Mouse (Mus musculus) liver, embryonic 16.5 days (tissue): Measurements from ENCODE around the gene Klhl26. TPM values are rescaled to one million over a fixed set of nuclear protein-coding genes. Genes with fewer than 3 reads are reported as not detected.

ENCODE experiments used
- ATAC-seq: fragments of 200-750 bp; cut with Nextera tagmentation; 2 replicates; pipeline ENCODE4 v1.8.0; 2017; ENCODE audit warnings: low read depth, mild to moderate bottlenecking, moderate number of reproducible peaks, moderate library complexity
- H3K27ac ChIP-seq: fragments of 300-500 bp; sonication (generic); 2 replicates; pipeline ENCODE4 v1.5.1; 2014; ENCODE audit warnings: mild to moderate bottlenecking, low read length
- H3K27me3 ChIP-seq: fragments of 300-500 bp; sonication (generic); 2 replicates; pipeline ENCODE4 v1.6.1; 2014; ENCODE audit warnings: low read depth, low read length, mixed read lengths; ENCODE audit not compliant: control insufficient read depth, insufficient read depth
- H3K36me3 ChIP-seq: fragments of 300-500 bp; sonication (generic); 2 replicates; pipeline ENCODE4 v1.6.1; 2014; ENCODE audit warnings: mild to moderate bottlenecking; ENCODE audit not compliant: control insufficient read depth, insufficient read depth
- H3K4me1 ChIP-seq: fragments of 300-500 bp; sonication (generic); 2 replicates; pipeline ENCODE4 v1.6.1; 2014; ENCODE audit warnings: low read depth, low read length, mixed read lengths; ENCODE audit not compliant: control insufficient read depth
- H3K4me2 ChIP-seq: fragments of 300-500 bp; sonication (generic); 2 replicates; pipeline ENCODE4 v1.6.1; 2014; ENCODE audit warnings: low read depth, low read length, mixed read lengths
- H3K4me3 ChIP-seq: fragments of 300-500 bp; sonication (generic); 2 replicates; pipeline ENCODE4 v1.5.1; 2014; ENCODE audit warnings: low read depth, mild to moderate bottlenecking, low read length
- H3K9ac ChIP-seq: fragments of 300-500 bp; sonication (generic); 2 replicates; pipeline ENCODE4 v1.6.1; 2014; ENCODE audit warnings: low read depth, low read length
- H3K9me3 ChIP-seq: fragments of 300-500 bp; sonication (generic); replicated peaks from 2 replicates; pipeline ENCODE4 v1.6.1; 2016; ENCODE audit warnings: low read length; ENCODE audit not compliant: control insufficient read depth
- WGBS: fragments of 180-500 bp; shearing (Covaris S2); extraction: QIAGEN DNeasy Blood & Tissue Kit; methylation state at CpG from one replicate; pipeline ENCODE4 v1.1.7; 2014; ENCODE audit not compliant: insufficient replicate concordance; 5-methylcytosine and 5-hydroxymethylcytosine counted together
- polyA plus RNA-seq: library from polyadenylated mRNA; unstranded; fragments of >200 nt; fragmentation: Nextera tagmentation; extraction: Ambion mirVana; gene quantifications from 2 replicates; pipeline ENCODE4 v1.2.1, GENCODE M21; 2015

The Klhl26 gene
- polyA plus RNA-seq, 1 experiment from 2014 or later, result 7.1 TPM

GRCm38 (mm10) chr8:70447639-70448420 lies 28.9 kb downstream of the Klhl26 start:
- no peaks in the 10 kb centered on the region for H3K9me3 ChIP-seq
- peaks cover 7% of the 10 kb centered on the region for H3K4me1 ChIP-seq
- H3K4me3 ChIP-seq, result no peak overlapping the region
- no peak overlapping the region for H3K27ac ChIP-seq
- no peak for ATAC-seq
- H3K27me3 ChIP-seq, result no peaks in the 10 kb centered on the region; the same call in 1 of the 2 replicates
- peaks cover 5% of the 10 kb centered on the region for H3K36me3 ChIP-seq
- H3K4me2 ChIP-seq, result no peak overlapping the region
- H3K9ac ChIP-seq, result no peak overlapping the region
- 66% methylated on average over 19 of the region's 19 CpGs for WGBS

DNA sequence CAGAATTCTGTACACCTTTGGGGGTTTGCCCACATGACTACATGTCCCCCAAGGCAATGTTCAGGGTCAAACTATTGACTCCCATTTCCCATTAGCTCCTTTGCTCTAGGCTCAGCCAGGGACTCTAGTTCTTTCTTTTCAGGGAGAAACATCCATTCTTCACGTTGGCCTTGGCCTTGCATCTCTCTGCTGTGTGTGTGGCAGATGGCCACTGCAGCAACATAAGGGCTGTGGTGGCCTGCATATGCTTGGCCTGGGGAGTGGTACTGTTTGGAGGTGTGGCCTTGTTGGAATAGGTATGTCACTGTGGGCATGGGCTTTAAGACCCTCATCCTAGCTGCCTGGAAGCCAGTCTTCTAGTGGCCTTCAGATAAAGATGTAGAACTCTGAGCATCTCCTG lies 30.8 kb downstream of the Klhl26 start:
- H3K36me3 ChIP-seq, result no peaks in the 10 kb centered on the region
- H3K27me3 ChIP-seq, result no peaks in the 10 kb centered on the region; the same call in 1 of the 2 replicates
- H3K9me3 ChIP-seq, result no peaks in the 10 kb centered on the region
- H3K27ac ChIP-seq, result no peak overlapping the region
- H3K4me3 ChIP-seq, result no peak overlapping the region
- ATAC-seq, result no peak
- H3K9ac ChIP-seq, result no peak overlapping the region
- H3K4me2 ChIP-seq, result no peak overlapping the region
- H3K4me1 ChIP-seq, result peaks cover 7% of the 10 kb centered on the region
- 42% methylated on average over 1 of the region's 1 CpGs for WGBS

GRCm38 (mm10) chr8:70443326-70443725 lies 33.4 kb downstream of the Klhl26 start:
- H3K4me1 ChIP-seq, result peaks cover 22% of the 10 kb centered on the region
- no peaks in the 10 kb centered on the region; the same call in 1 of the 2 replicates for H3K27me3 ChIP-seq
- H3K9me3 ChIP-seq, result no peaks in the 10 kb centered on the region
- peak; percentile 28; the same call in 1 of the 2 replicates for ATAC-seq
- 53% methylated on average over 4 of the region's 4 CpGs for WGBS
- no peaks in the 10 kb centered on the region for H3K36me3 ChIP-seq
- H3K27ac ChIP-seq, result peak overlapping the region; percentile 70
- no peak overlapping the region for H3K4me3 ChIP-seq
- H3K9ac ChIP-seq, result no peak overlapping the region
- H3K4me2 ChIP-seq, result peak overlapping the region; percentile 22; the same call in 1 of the 2 replicates

DNA sequence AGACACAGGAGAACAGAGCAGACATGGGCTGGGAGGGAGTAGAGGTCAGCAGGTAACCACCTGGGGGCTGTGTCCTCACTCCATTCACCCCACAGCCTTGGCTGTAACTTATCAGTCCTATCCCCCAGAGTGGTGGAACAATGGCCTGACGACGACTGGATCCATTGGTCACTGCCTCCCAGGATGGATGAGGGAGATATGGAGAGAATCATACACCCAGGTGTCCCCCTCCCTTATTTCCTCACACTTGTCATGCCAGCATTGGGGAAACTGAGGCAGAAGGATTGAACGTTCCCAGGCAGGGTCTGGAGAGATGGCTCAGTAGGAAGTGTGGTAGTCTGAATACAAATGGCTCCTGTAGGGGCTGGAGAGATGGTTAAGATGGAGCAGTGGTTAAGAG lies 35.2 kb downstream of the Klhl26 start:
- H3K27me3 ChIP-seq, result no peaks in the 10 kb centered on the region; the same call in 1 of the 2 replicates
- peaks cover 23% of the 10 kb centered on the region for H3K4me1 ChIP-seq
- 52% methylated on average over 3 of the region's 3 CpGs for WGBS
- no peak for ATAC-seq
- no peak overlapping the region for H3K27ac ChIP-seq
- H3K9ac ChIP-seq, result no peak overlapping the region
- H3K36me3 ChIP-seq, result no peaks in the 10 kb centered on the region
- H3K4me3 ChIP-seq, result no peak overlapping the region
- no peaks in the 10 kb centered on the region for H3K9me3 ChIP-seq
- no peak overlapping the region for H3K4me2 ChIP-seq

DNA sequence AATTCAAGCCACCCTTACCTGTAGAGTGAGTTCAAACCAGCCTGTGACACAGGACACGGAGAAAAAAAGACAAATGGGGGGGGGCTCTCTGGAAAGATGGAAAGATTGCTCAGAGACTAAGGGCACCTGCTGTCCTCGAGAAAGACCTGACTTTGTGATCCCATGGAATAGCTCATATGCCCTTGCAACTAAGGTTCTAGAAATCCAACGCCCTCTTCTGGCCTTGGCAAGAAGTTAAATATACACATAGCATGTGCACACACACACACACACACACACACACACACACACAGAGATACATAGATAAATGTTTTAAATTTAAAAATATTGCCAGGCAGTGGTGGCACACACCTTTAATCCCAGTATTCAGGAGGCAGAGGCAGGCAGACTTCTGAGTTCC lies 36.5 kb downstream of the Klhl26 start:
- Histone ChIP-seq H3K27me3 (no peaks in the 10 kb centered on the region; the same call in 1 of the 2 replicates), H3K4me3 (no peak overlapping the region; the same call in 1 of the 2 replicates), H3K27ac (no peak overlapping the region), H3K4me1 (peaks cover 23% of the 10 kb centered on the region), H3K4me2 (peak overlapping the region; percentile 97; the same call in 1 of the 2 replicates), H3K9ac (no peak overlapping the region; the same call in 1 of the 2 replicates), H3K9me3 (no peaks in the 10 kb centered on the region), H3K36me3 (no peaks in the 10 kb centered on the region)
- WGBS, result 45% methylated on average over 3 of the region's 3 CpGs
- ATAC-seq, result no peak

DNA sequence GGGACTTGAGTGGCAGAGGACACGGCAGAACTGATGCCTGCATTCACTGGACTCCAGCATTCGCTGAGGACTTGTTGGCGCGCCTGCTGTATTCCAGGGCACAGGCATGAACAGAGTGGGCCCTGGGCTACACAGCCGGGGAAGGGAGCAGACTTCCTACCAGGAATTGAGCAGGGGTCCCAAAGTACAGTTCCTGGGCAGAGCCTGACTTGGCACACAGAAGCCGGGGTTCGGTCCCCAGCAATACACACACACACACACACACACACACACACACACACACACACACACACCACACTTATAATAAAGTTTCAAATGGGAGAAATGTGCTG lies 37.0 kb downstream of the Klhl26 start:
- no peaks in the 10 kb centered on the region for H3K9me3 ChIP-seq
- H3K4me1 ChIP-seq, result peaks cover 23% of the 10 kb centered on the region
- ATAC-seq, result no peak
- H3K36me3 ChIP-seq, result no peaks in the 10 kb centered on the region
- peak overlapping the region; percentile 69 for H3K9ac ChIP-seq
- 2% methylated on average over 7 of the region's 7 CpGs for WGBS
- no peaks in the 10 kb centered on the region for H3K27me3 ChIP-seq
- peak overlapping the region; percentile 75 for H3K4me3 ChIP-seq
- H3K27ac ChIP-seq, result peak overlapping the region; percentile 58; the same call in 1 of the 2 replicates
- peak overlapping the region; percentile 97 for H3K4me2 ChIP-seq

DNA sequence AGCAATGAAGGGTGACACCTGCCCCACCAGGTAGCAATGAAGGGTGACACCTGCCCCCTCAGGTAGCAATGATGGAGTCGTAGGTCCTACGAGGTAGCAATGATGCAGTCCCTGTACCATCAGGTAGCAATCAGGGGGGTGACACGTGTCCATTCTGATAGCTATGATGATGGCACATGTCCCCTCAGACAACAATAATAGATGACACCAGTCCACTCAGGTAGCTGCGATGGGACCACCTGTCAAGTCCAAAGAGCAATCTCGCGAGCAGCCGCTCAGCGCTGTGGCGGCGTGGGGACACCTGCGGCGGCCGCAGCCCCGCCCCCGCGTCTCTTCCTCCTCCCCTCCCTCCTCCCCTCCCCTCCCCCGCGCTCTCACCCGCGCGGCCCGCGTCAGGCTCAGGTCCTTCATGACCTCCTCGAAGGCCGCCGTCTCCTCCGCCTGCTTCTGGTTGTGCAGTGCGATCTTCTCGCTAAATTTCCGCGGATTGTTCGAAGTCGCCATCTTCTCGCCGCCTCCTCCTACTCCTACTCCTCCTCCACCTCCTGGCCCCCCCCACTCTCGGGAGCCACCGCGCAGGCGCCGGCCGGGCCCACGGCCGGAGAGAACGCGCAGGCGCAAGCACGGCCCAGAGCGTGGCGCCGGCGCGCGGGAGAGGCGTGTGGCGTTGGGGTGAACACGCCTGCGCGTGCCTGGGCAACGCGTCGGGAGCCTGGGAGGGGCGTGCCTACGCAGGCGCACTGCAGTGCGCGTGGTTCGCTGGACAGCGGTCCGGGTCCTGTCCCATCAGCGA lies 37.5 kb downstream of the Klhl26 start, which contains the start of gene Crtc1:
TSS of gene Crtc1 (minus strand) at position 525 of the 793 bp plus-strand sequence.
- ATAC-seq, result peak; percentile 98
- Histone ChIP-seq H3K27me3 (no peaks in the 10 kb centered on the region), H3K4me1 (peaks cover 23% of the 10 kb centered on the region), H3K9ac (peak within 1 kb of the TSS; percentile 72), H3K9me3 (no peaks in the 10 kb centered on the region), H3K4me3 (peak within 1 kb of the TSS; percentile 75), H3K27ac (peak within 1 kb of the TSS; percentile 64), H3K36me3 (no peaks in the 10 kb centered on the region), H3K4me2 (peak within 1 kb of the TSS; percentile 97)
- under 1% methylated on average over 61 of the region's 70 CpGs for WGBS

DNA sequence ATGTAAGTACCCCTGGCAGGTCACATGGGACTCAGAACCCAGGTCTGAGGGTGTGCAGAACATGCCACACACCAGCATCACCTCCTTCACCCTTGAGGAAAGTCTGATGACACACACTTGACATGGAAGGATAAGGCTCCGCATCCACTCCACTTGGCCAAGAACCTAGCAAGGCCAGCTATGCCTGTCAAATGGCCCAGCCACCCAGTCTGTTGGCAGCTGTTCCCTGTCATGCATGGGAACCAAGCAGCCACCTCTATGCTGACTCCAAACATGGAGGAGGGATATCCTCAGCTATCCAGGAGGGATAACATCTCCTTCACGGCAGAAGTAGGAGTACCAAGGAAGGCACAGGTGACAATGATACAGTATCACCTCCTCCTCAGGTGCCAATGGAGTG lies 38.3 kb downstream of the Klhl26 start:
- peak overlapping the region; percentile 75 for H3K4me3 ChIP-seq
- 82% methylated on average over 2 of the region's 2 CpGs for WGBS
- H3K4me1 ChIP-seq, result peaks cover 18% of the 10 kb centered on the region
- ATAC-seq, result no peak
- no peaks in the 10 kb centered on the region for H3K9me3 ChIP-seq
- H3K27me3 ChIP-seq, result no peaks in the 10 kb centered on the region
- H3K4me2 ChIP-seq, result peak overlapping the region; percentile 97
- no peak overlapping the region for H3K9ac ChIP-seq
- no peak overlapping the region for H3K27ac ChIP-seq
- no peaks in the 10 kb centered on the region for H3K36me3 ChIP-seq

DNA sequence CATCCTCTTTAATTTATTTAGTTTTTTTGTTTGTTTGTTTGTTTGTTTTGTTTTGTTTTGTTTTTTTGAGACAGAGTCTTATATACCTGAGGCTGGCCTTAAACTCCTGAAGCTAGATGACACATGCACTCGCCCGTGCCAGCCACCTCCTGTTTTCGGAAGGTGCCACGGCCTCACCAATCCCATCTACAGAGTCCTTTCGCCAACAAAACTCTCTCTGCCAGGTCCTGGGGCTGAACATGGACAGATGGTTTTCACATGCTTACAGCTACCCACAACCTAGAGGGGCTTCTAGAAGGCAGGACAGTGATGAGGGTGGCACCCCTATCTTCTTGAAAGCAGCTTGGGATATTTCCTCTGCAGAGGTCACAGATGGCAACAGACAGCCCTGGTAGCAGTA lies 41.6 kb downstream of the Klhl26 start:
- H3K4me1 ChIP-seq, result peaks cover 18% of the 10 kb centered on the region
- H3K4me2 ChIP-seq, result no peak overlapping the region
- H3K9ac ChIP-seq, result no peak overlapping the region
- H3K36me3 ChIP-seq, result no peaks in the 10 kb centered on the region
- no peak overlapping the region for H3K4me3 ChIP-seq
- ATAC-seq, result no peak
- no peak overlapping the region for H3K27ac ChIP-seq
- 82% methylated on average over 5 of the region's 5 CpGs for WGBS
- H3K9me3 ChIP-seq, result no peaks in the 10 kb centered on the region
- no peaks in the 10 kb centered on the region for H3K27me3 ChIP-seq
